Mouse (Mus musculus) stomach, postnatal 0 days (tissue): ENCODE results near the gene Ube2j2.

ENCODE experiments used
- CTCF ChIP-seq: IDR thresholded peaks from 2 replicates; pipeline ENCODE4 v1.5.1; 2016; ENCODE audit warnings: antibody characterized with exemption, low read depth, mild to moderate bottlenecking, moderate library complexity
- EP300 ChIP-seq: optimal IDR thresholded peaks from 2 replicates; pipeline ENCODE3; 2016; ENCODE audit warnings: antibody characterized with exemption

DNA sequence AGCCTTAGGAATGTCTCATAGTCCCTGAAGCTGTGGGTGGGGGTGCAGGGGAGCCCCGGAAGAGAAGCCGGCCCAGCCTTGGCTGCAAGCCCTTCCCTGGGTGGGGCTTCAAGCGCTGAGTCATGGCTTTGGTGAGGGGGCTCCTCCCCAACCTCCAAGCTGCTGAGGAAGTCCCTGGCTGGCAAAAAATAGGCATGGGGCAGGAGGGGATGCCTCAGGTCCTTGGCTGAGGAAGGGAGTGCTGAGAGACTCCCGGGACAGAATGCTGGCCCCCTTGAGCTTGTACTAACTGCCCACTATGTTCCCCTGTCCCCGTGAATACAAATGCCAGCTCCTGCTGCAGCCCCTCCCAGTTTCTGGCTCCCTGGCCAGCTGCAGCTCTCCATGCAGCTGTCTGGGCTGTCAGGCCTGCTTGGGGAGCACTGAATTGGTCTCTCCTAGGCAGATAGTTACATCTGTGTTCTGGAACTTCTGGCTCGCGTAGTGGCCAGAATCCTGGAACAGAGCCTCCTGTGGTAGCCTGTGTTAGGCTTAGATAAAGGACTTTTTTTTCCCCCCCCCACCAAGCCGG, 49.2 kb upstream of the Ube2j2 start:
- no peak for TF ChIP-seq EP300
- peak; percentile 24; the same call in 1 of the 2 replicates for TF ChIP-seq CTCF
